Mouse (Mus musculus): ENCODE data around the gene Hpse2. TPM values are rescaled to one million over a fixed set of nuclear protein-coding genes. Genes with fewer than 3 reads are reported as not detected.
"Not testable (repeated sequence)": the region's sequence is repeated elsewhere in the genome, so short reads cannot be mapped to it uniquely, and the experiment has no call there.

Gene Hpse2
- polyA plus RNA-seq, 1 experiment: 9.4 TPM

DNA sequence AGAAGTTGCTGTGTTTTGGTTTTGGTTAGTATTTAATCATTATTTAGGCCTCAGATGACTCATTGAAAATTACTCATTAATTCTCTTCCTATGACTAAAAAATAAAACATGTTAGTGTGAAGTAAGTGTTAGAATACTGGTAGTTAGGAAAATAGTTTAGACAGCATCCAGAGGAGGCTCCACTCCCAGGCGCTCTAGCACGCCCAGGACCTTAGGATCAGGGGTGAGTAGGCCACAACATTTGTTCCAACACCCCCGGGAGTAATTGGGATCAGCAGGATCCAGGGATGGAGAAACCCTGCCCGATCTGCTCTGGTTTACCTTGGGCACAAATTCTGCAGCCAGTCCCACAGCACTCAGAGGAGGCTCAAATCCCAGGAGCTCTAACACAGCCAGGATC is 532.5 kb downstream of the Hpse2 start:
- no peak for DNase-seq (ENCODE audit: low spot score)

DNA sequence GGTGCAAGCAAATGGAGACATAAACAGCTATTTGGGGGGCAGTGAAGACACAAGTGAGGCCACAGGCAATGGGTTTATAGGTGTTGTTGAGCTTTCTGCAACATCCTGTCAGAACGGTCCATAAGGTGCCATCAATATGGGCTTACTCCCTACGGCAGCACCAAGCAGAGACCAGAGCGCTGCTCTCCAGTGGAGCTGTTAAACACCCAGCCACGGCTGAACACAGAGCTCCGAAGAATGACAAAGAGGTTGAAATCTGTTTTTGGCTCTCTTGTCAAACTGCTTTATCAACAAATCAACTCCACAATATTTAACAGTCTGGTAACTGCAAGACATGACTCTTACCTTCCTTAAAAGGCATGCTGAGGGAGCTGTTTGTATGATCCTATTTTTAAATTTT is 537.7 kb downstream of the Hpse2 start:
- DNase-seq (ENCODE audit: low spot score): no peak

DNA sequence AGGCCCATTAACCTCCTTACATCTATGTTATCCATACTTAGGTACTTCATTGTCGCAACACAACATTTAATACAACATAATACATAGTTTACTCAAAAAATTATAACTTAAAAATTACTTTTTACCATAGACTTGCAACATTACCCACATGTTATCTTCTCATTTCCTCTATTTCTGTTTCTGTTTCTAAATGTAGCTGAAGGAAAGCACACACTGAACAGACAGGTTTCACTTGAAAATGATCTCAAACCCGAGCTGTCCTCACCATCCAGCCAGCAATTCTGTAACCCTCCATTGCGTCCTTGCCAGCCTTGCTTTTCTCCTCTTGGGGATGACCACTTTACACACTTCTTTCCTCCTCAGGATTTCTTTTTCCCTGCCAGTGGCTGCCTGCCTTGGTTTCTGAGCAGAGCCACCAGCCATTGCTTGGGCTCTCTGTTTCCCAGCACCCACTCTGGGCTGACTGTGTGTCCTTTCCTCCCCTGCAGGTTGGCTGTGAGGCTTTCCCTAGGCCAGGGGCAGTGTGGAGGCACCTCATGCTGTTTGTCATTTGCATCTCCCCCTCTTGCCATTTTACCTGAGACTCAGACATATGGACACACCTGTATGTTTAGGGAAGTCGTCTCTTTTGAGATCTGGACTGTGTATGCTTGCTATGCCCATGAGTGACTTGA is 548.4 kb downstream of the Hpse2 start:
- no peak for DNase-seq (ENCODE audit: low spot score)

DNA sequence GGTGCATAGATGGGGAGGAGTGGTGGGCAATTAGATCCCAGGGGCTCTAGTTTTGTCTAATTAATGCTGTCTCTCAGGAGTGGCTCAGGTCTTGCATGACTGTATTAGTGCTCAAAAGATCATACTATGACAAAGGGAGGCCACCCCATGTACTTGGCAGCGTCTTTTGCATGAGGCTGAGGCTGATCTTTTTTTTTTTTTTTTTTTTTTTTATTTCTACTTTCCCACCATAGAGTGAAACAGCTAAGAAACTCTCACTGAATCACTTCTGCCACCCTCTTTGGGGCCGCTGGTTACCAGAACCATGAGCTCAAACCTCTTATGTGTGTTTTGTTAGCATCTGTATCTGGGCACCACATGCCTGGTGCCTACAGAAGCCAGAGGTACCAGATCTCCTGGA is 549.0 kb downstream of the Hpse2 start:
- DNase-seq (ENCODE audit: low spot score): no peak

DNA sequence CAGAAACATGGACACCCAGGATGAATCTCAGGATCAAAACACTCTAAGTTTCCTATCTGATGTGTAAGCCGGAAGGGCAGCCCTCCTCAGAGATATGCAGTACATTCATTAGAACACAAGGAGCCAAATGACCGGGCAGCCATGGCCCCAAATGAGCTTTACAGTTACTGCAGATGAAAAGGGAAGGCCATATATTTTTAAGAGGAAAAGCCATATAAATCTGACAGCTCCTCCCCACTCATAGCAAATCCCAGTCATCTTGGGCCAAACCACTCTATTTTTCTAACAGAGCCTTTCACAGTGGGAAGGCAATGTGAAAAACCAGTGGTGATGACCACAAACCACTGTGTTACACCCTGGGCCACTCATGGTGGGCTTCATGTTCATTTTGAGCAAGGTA is 549.9 kb downstream of the Hpse2 start:
- DNase-seq (ENCODE audit: low spot score): no peak

DNA sequence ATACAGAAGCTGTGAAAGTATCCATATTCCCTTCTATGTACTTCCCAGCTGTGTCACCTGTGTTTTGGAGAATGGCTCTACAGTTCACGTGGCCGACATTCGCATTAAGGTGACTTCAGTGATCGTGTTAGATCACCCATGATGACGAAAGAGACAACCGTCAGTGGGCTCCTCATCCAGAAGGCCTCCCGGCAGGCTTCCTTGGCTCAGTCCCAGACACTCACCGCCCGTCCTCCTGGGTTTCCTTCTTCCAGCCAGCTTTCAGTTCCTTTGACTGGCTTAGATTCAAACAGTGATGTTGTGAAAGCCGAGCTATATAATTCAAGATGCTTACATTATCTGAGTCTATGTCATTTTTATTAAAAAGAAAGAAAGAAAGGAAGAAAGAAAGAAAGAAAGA is 550.6 kb downstream of the Hpse2 start:
- DNase-seq (ENCODE audit: low spot score): no peak

DNA sequence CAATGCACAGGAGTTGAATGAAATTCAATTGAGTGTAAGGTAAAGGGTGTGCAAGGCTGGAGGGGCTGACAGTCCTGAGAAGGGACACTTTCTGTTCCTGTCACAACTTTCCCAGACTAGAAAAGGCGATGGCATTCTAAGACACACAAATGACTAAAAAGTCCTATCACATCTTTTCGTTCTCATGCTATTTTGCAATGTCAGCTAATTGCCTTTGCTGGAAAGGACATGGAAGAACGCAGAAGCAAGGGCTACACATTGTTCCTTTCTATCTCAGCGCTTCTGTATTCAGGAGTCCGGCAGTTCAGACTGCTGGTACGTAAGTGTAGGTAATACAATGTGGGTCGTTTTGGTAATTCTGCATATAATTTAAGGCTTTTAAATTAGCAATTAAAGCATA is 555.0 kb downstream of the Hpse2 start:
- DNase-seq (ENCODE audit: low spot score): no peak

DNA sequence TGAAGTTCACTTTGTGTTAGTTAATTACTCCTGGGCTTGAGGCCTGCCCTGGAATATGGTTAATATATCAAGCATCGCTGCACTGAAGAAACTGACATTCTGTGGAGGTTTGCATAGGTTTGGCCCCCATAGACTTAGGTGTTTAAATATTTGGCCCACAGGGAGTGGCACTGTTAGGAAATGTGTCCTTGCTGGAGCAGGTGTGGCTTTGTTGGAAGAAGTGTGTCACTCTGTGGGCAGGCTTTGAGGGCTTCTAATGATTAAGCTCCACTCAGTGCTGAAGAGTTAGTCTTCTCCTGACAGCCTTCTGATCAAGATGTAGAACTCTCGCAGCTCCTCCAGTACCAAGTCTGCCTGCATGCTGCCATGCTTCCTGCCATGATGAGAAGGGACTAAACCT is 555.9 kb downstream of the Hpse2 start:
- no peak for DNase-seq (ENCODE audit: low spot score)

DNA sequence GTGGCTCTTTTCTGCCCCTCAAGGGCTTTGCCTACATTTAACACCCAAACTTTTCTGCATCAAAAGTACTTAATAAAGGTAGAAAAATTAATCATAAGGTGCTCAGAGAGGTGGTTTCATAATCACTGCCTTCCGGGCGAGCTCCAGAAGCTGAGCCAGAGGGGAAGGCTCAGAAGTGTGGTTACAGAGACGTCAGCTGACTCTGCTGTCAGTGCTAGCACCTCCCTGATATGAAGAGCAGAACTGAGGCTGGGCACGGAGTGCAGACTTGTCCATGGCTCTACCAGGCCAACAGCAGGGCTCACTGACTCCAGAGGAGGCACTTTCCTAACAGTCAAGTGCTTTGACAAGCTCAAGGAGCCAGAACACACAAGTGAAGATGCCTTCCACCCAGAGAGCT is 559.0 kb downstream of the Hpse2 start:
- no peak for DNase-seq (ENCODE audit: low spot score)

DNA sequence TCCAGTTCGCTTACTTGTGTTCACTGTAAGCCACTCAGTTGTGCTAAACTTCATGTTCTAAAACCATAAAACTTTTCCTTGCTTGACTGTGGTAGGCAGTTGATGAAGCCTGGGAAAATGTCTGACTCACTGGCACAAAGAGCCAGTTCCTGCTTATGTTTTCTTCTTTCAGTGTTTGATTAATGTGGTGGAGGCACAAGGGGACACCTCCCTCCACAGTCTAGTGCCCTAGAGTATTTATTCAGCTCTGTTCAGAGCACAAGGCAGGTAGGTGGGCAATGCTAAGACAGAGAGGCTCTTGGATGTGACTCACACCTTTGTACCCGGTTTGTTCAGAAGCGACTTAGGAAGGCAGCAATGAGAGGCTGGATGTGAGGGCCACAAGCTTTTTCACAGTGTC is 560.3 kb downstream of the Hpse2 start:
- no peak for DNase-seq (ENCODE audit: low spot score)

DNA sequence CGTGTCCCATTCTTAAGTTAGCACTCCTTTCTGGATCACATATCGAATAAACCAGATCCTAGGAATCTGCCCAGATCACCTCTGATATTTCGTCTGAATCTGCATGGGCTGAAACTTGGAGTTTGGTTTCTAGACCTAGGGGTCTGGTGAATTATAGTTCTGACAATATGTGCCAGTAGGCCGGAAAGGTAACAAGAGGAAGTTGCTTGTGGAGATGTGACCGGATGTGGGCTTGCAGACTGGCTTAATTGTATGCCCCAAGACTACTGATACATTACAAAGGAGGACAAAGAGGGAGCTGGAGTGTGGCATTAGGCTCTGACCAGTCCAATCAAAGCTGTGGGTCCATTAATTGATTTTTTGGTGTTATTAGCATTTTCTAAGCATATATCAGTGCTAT is 568.0 kb downstream of the Hpse2 start:
- no peak for DNase-seq (ENCODE audit: low spot score)

DNA sequence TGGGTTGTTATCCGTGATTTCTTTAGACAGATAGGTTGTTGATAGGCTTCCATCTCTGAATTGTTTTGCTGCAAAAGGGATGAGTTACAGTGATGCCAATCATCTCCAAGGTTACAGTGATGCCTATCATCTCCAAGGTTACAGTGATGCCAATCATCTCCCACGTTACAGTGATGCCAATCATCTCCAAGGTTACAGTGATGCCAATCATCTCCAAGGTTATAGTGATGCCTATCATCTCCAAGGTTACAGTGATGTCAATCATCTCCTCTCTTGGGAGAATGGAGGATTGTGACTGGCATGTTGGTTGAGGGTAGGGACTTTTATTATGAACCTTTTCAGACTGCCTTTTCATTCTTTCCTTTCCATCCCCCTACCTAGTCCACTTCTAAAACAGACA is 570.4 kb downstream of the Hpse2 start:
- DNase-seq (ENCODE audit: low spot score): no peak

DNA sequence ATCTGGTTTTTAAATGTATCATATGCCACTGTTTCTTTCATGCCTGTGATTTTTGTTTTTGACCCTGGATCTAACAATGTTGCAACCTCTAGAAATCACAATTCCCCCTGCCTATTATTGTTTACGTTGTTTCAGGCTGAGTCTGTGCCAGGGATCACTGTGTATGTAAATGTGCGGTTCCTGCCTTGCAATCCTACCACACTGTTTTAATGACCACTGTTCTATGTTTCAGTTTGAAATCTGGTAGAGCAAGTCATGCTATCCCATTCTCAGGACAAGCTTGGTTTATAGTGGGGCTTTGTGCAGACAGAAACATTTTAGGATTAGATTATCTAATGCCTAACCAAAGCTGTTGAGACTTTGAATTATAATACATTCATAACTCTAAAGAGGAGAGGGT is 571.9 kb downstream of the Hpse2 start:
- DNase-seq (ENCODE audit: low spot score): no peak

DNA sequence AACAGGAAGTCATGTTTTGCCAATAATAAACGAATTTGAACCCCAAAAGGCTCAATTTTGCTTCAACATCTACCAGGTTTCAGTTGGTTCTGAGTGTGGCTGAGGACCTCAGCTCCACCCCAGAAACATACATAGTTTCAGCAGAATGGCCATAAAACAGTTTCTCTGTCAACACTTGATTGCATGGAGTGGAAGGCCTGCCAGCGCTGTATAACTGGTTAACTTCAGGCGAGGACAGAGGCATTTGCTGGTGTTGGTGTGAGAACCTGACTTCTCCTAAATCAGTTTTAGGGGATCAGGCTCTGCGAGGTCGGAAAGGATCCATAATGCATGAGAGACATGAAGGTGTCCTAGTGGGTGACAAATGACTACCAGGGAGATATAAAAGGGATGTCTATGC is 578.0 kb downstream of the Hpse2 start:
- DNase-seq (ENCODE audit: low spot score): no peak

DNA sequence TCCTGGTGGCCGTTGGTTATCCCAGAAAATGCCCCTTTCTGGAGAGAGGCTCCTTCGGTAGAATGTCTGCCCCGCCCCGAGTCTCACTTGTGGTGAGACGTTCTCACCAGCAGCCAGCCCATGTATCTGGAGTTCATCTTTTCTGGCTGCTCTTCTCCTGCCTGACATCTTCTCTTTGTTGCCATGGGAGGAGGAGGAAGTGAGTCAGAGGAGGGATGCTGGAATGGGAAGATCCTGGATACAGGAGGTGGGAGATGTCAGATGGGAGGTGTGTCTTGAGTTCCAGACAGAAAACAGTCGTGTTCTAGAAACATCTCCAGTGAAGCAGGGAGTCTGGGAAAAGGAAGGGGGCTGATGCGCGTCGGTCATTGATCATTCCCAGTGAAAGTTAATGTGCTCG is 578.7 kb downstream of the Hpse2 start:
- no peak for DNase-seq (ENCODE audit: low spot score)

DNA sequence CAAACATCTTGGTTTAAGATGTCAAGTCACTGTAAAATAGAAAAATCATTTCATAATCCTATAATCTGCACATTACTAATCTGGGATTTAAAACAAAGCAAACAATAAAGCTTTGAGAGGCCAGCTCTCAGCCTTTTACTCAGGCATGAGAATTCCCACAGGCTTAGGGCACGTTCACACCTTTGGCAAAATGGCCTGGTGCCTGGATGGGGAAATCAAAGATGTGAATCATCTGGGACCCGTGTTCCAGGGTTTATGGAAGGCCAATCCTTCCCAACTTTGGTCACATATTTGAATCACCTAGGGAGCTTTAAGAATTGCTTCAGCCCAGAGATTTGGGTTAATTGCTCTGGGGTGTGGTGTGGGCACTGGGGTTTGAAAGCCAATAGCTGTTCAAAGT is 590.3 kb downstream of the Hpse2 start:
- DNase-seq (ENCODE audit: low spot score): no peak

DNA sequence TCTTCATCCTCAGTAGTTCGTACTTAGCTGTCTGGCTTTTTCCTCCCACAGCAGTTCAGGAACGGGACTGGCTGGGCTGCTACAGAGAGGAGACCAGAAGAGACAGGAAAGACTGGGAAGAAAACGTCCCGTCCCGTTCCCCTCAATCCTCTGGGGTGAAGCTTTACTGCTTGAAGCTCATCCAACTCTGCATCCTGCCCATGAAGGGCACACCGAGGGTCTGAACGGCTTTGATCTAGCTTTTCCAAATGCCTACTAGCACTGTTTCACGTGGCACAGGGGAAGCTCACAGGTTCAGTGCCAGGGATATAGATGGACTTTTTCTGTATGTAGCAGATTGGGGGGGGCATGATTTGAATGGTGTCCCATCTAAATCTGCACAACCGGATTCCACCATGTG is 592.4 kb downstream of the Hpse2 start:
- no peak for DNase-seq (ENCODE audit: low spot score)

DNA sequence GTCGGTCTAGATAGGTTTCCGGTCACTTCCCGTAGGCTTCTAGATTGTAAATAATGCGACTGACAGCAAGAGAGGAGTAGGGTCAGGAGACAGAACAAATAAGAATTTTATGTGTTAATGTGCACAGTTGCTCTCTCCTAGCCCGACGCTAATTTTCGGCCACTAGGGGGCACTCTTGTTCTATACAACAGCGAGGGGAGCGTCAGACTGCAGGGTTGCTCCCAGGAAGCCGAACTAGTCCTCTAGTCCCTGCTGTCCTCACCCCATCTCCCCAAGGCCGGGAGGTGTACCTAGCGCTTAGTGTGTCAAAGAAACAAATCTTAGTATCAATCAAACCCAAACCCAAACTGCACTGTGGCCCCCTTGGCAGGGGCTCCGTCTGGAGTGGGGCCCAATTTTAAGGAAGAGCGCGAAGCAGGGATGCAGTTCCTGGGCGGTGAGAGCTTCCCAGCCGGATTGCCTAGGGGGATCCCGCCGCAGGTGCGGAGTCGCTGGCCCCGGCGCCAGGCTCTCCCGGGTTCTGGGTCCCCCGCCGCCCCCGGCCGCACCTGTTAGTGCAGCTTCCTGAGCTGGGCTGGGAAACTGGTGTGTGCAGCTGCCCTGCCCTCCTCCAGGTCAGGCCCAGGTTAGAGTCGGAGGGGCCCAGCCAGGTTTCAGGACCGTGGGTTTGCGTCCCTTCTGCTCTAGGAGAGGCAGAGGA is 593.1 kb downstream of the Hpse2 start:
- peak; percentile 75 for DNase-seq (ENCODE audit: low spot score)

DNA sequence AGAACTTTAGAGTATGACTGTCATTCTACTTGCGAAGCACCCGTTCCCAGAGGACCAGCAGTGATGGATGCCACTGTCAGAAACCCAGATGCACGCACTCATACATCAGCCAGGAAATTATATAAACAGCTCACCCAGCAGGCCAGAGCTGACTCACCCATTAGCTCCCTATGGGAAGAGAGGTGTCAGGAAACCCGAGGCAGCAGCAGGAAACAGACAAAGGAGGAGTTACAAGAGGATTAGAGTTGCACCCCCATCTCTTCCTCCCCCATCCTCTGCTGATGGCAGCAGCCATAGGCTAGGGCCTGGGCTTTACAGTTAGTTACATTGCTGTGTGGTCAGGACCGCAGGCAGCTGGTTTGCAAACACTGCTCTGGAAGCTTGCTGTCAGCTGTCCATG is 599.8 kb downstream of the Hpse2 start:
- no peak for DNase-seq (ENCODE audit: low spot score)

DNA sequence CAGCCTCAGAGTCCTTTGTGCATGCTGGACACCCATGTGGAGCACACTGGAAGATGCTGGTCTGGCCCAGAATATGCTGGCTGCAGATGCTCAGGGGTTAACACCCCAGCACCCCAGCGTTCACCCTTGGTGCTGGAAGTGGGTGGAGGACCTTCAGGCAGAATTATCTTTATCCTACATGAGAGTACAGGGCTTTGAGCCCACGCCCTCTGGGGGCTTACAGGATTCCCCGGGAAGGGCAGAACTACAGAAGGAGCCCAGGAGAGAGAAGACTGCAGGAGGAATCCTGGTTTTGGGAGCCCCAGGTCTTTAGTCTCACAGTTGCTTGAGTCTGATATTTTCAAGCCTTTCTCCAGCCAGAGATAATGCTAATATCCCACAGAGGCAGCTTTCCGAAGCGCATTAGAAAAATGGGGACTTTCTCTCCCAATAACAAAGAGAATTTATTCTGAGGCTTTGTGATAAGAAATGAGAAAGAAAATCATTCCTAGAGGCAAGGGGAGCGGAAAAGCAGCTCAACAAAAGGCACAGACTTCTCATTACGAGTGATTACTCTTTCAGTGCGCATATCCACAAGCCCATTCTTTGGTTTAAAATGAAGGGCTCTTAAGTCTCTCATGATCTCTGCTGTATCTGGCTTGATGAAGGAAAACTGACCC is 602.5 kb downstream of the Hpse2 start:
- no peak for DNase-seq (ENCODE audit: low spot score)

DNA sequence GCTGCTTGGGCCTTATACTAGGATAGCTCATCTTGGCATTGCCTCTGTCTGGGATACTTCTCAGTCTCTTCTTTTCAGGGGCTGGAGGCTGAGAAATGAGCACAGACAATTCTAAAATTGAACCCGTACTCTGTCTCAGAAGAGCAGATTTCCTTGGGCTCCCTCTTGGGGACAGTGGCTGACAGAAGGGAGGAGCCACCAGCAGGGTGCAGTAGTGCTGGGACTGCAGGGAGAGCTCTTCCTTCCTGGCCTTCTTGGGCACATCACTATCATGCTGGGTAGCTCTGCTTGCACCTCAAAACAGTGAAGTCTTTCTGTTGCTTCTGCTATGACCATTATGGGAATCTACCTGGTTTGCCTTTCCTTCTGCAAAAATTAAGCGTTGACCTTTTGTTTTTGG is 603.0 kb downstream of the Hpse2 start:
- no peak for DNase-seq (ENCODE audit: low spot score)

DNA sequence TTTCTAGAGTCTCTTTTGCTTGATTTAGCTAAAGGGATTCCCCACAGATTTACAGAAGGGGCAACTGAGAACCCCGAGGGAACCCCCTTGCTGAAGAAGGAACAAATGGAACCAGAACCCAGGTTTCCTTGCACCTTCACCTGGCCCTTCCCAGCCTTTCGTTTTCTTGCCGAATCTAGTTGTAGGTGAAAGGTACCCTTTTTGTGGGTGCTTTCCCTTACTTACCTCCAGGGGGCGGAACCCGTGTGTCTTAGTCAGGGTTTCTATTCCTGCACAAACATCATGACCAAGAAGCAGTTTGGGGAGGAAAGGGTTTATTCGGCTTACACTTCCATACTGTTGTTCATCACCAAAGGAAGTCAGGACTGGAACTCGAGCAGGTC is 608.0 kb downstream of the Hpse2 start:
- DNase-seq (ENCODE audit: low spot score): not testable (repeated sequence)

DNA sequence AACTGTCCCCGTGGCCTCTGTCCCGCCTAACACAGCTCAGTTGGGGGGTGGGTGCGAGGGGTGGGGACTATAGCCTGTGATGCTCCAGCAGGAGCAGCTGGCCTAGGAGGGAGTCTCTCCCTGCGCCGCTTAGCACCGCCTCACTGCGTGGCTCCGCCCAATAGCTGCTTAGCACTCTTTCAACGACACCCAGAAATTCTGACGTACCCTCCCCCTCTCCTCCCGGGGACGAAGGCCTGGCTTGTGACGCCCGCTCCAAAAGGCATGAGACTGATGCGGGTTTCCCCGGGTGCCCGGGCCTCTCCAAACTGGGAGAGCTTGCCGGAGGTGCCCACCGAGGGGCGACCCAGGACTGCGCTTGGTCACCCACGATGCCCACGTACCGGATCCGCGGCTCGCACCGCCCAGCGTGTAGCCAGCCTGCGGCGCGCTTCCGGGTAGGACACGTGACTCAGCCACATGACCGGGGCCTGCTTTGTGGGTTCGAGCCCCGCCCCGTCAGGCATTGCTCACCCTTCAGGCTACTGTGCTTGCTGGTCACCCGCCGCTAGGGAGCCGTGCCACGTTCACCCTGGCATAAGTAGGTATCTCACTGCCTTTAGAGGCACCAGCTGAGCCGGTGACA is 608.5 kb downstream of the Hpse2 start, which contains the start of gene Hps1:
Gene Hps1 (minus strand): TSS at position 448 of the 625 bp plus-strand sequence.
- peak; percentile 83 for DNase-seq (ENCODE audit: low spot score)

Measured in urinary bladder, adult 2 months (tissue).